Mouse (Mus musculus) forebrain, postnatal 0 days (tissue): ENCODE measurements at regions not wholly inside any gene's neighbourhood (a gene's known extent, or its start where the extent isn't known, plus 50 kb on each side); places are given as distances from the start of the nearest gene placed in this dataset.
A peak's percentile ranks its signal among the peaks of the same experiment; 100 is the strongest.

Source experiments
- ATAC-seq: fragments of 200-750 bp; cut with Nextera tagmentation; 2 replicates; pipeline ENCODE4 v1.8.0; 2017; ENCODE audit warnings: mild to moderate bottlenecking, moderate library complexity
- DNase-seq: peaks from one replicate; pipeline ENCODE4 v3.0.0-alpha.2; 2015
- H3K27ac ChIP-seq: fragments of 300-500 bp; sonication (generic); 2 replicates; pipeline ENCODE4 v1.5.1; 2014; ENCODE audit warnings: low read depth, mild to moderate bottlenecking, antibody characterized with exemption, low read length, moderate library complexity, mixed read lengths
- H3K27me3 ChIP-seq: fragments of 300-500 bp; sonication (generic); 2 replicates; pipeline ENCODE4 v1.6.1; 2014; ENCODE audit warnings: mild to moderate bottlenecking, low read length, mixed read lengths; ENCODE audit not compliant: insufficient read depth
- H3K36me3 ChIP-seq: fragments of 300-500 bp; sonication (generic); 2 replicates; pipeline ENCODE4 v1.6.1; 2014; ENCODE audit warnings: mild to moderate bottlenecking, moderate library complexity; ENCODE audit not compliant: insufficient read depth
- H3K4me1 ChIP-seq: fragments of 300-500 bp; sonication (generic); 2 replicates; pipeline ENCODE4 v1.6.1; 2014; ENCODE audit warnings: antibody characterized with exemption; ENCODE audit not compliant: insufficient read depth
- H3K4me2 ChIP-seq: fragments of 300-500 bp; sonication (generic); 2 replicates; pipeline ENCODE4 v1.6.1; 2014; ENCODE audit warnings: low read depth, mild to moderate bottlenecking, moderate library complexity
- H3K4me3 ChIP-seq: fragments of 300-500 bp; sonication (generic); 2 replicates; pipeline ENCODE4 v1.5.1; 2014; ENCODE audit warnings: low read depth, low read length, mixed read lengths
- H3K9ac ChIP-seq: fragments of 300-500 bp; sonication (generic); 2 replicates; pipeline ENCODE4 v1.6.1; 2014; ENCODE audit warnings: mild to moderate bottlenecking
- H3K9me3 ChIP-seq: fragments of 300-500 bp; sonication (generic); 2 replicates; pipeline ENCODE4 v1.6.1; 2016; ENCODE audit warnings: low read length
- CTCF ChIP-seq: sonication (generic); IDR thresholded peaks from 2 replicates; pipeline ENCODE4 v1.5.1; 2016; ENCODE audit warnings: antibody characterized with exemption, control low read depth, low read depth
- WGBS: fragments of 180-500 bp; shearing (Covaris S2); extraction: QIAGEN DNeasy Blood & Tissue Kit; methylation state at CpG from one replicate; pipeline ENCODE4 v1.1.7; 2014; 5-methylcytosine and 5-hydroxymethylcytosine counted together

GRCm38 (mm10) chr15:40386526-40386925 lies 252.4 kb downstream of the 9330182O14Rik start:
- no peak for TF ChIP-seq CTCF
- Histone ChIP-seq H3K4me2 (no peak overlapping the region), H3K27me3 (no peaks in the 10 kb centered on the region), H3K4me1 (no peaks in the 10 kb centered on the region), H3K36me3 (no peaks in the 10 kb centered on the region), H3K4me3 (no peak overlapping the region), H3K9ac (no peak overlapping the region), H3K9me3 (no peaks in the 10 kb centered on the region), H3K27ac (no peak overlapping the region)
- WGBS = 78% methylated on average over 2 of the region's 2 CpGs
- DNase-seq (no peak), ATAC-seq (no peak)

GRCm38 (mm10) chr15:40387746-40388145 lies 253.6 kb downstream of the 9330182O14Rik start:
- no peaks in the 10 kb centered on the region for H3K36me3 ChIP-seq
- no peak for ATAC-seq
- TF ChIP-seq CTCF = no peak
- H3K4me1 ChIP-seq = no peaks in the 10 kb centered on the region
- no peak overlapping the region for H3K27ac ChIP-seq
- H3K4me3 ChIP-seq = no peak overlapping the region
- H3K9me3 ChIP-seq = no peaks in the 10 kb centered on the region
- 81% methylated on average over 2 of the region's 2 CpGs for WGBS
- H3K4me2 ChIP-seq = no peak overlapping the region
- H3K27me3 ChIP-seq = no peaks in the 10 kb centered on the region
- no peak overlapping the region for H3K9ac ChIP-seq
- no peak for DNase-seq

- ATAC-seq (no peak), DNase-seq (no peak)
- Histone ChIP-seq H3K27me3 (no peaks in the 10 kb centered on the region), H3K9me3 (no peaks in the 10 kb centered on the region), H3K9ac (no peak overlapping the region), H3K4me1 (no peaks in the 10 kb centered on the region), H3K4me3 (no peak overlapping the region), H3K36me3 (no peaks in the 10 kb centered on the region), H3K4me2 (no peak overlapping the region), H3K27ac (no peak overlapping the region)
- WGBS = 70% methylated on average over 2 of the region's 2 CpGs
- TF ChIP-seq CTCF = no peak
These were observed 254.6 kb downstream of the 9330182O14Rik start for GRCm38 (mm10) chr15:40388806-40389205.

- Histone ChIP-seq H3K9me3 (no peaks in the 10 kb centered on the region), H3K4me2 (no peak overlapping the region), H3K9ac (no peak overlapping the region), H3K27ac (no peak overlapping the region), H3K4me3 (no peak overlapping the region), H3K27me3 (no peaks in the 10 kb centered on the region), H3K36me3 (no peaks in the 10 kb centered on the region), H3K4me1 (no peaks in the 10 kb centered on the region)
- no peak for TF ChIP-seq CTCF
- ATAC-seq = no peak
- WGBS = 88% methylated on average over 4 of the region's 4 CpGs
- DNase-seq = no peak
These were observed 301.0 kb downstream of the 9330182O14Rik start for GRCm38 (mm10) chr15:40435156-40435555.

GRCm38 (mm10) chr15:40436688-40437087 lies 302.5 kb downstream of the 9330182O14Rik start:
- no peak for TF ChIP-seq CTCF
- DNase-seq = peak; percentile 6
- Histone ChIP-seq H3K9me3 (no peaks in the 10 kb centered on the region), H3K4me3 (no peak overlapping the region), H3K27me3 (no peaks in the 10 kb centered on the region), H3K4me1 (no peaks in the 10 kb centered on the region), H3K9ac (no peak overlapping the region), H3K36me3 (no peaks in the 10 kb centered on the region), H3K27ac (no peak overlapping the region), H3K4me2 (no peak overlapping the region)
- peak; percentile 59; the same call in 1 of the 2 replicates for ATAC-seq
- 29% methylated on average over 3 of the region's 3 CpGs for WGBS

- Histone ChIP-seq H3K9me3 (no peaks in the 10 kb centered on the region), H3K36me3 (no peaks in the 10 kb centered on the region), H3K27ac (no peak overlapping the region), H3K4me2 (no peak overlapping the region), H3K4me3 (no peak overlapping the region), H3K9ac (no peak overlapping the region), H3K27me3 (no peaks in the 10 kb centered on the region), H3K4me1 (no peaks in the 10 kb centered on the region)
- ATAC-seq = no peak
- 97% methylated on average over 1 of the region's 1 CpGs for WGBS
- no peak for DNase-seq
- no peak for TF ChIP-seq CTCF
These were observed 305.7 kb downstream of the 9330182O14Rik start for GRCm38 (mm10) chr15:40439827-40440226.

GRCm38 (mm10) chr15:40448623-40449022 lies 314.5 kb downstream of the 9330182O14Rik start:
- Histone ChIP-seq H3K27ac (no peak overlapping the region), H3K4me3 (no peak overlapping the region), H3K9me3 (no peaks in the 10 kb centered on the region), H3K36me3 (no peaks in the 10 kb centered on the region), H3K9ac (no peak overlapping the region), H3K4me1 (no peaks in the 10 kb centered on the region), H3K4me2 (no peak overlapping the region), H3K27me3 (no peaks in the 10 kb centered on the region)
- 81% methylated on average over 1 of the region's 1 CpGs for WGBS
- DNase-seq (no peak), ATAC-seq (no peak)
- no peak for TF ChIP-seq CTCF

GRCm38 (mm10) chr15:40453235-40453634 lies 319.1 kb downstream of the 9330182O14Rik start:
- H3K27ac ChIP-seq = no peak overlapping the region
- DNase-seq = no peak
- no peak for ATAC-seq
- no peaks in the 10 kb centered on the region for H3K27me3 ChIP-seq
- no peaks in the 10 kb centered on the region for H3K4me1 ChIP-seq
- 53% methylated on average over 2 of the region's 2 CpGs for WGBS
- no peak overlapping the region for H3K9ac ChIP-seq
- no peak overlapping the region for H3K4me2 ChIP-seq
- no peak overlapping the region for H3K4me3 ChIP-seq
- H3K9me3 ChIP-seq = no peaks in the 10 kb centered on the region
- TF ChIP-seq CTCF = no peak
- no peaks in the 10 kb centered on the region for H3K36me3 ChIP-seq
